Mouse (Mus musculus) CD4-positive, CD25-positive, alpha-beta regulatory T cell, adult 2 months (primary cell): ENCODE results near the gene Bloc1s2.

ENCODE experiments used
- DNase-seq: peaks from one replicate; pipeline ENCODE4 v3.0.0-alpha.2; 2012; ENCODE audit warnings: low read depth, low spot score

Bloc1s2 gene

DNA sequence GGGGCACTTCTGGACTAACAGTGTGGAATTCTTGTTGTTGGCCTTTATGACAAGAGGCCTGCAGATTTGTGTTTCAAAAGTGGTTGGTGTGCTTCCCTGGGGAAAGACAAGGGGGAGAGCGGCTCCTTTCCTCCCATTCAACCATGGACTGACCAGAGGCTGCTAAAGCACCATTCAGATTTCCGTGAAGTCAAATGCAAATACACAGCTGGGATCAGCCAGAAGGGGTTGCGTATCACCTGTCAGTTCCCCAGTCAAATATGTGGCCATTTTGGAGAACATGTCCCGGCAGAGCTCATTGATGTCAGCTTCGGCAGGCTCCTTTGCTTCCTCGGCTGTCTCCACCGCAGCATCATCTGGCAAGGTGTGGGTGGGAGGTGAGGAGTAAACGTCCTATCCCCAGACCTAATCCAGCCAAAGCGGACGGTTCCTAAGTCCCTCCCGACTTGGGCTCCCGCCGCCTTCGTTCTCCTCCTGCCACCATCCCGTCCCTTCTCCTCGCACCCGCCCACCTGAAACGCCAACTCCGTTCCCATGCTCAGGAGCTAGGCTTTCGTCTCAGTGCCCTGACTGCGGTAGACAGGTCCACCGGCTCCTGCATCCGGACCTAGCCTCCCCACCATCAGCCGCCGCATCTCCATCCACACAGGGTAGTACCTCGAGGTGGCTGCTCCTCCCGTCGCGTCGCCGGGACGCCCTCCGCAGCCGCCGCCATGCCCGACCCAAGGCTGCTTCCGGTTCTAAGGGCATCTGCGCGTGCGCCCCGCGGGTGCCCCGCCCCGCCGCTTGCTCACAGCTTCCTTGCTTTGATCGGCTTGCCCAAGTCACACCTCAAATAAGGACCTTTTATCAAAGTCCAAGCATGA lies at the start of gene Bloc1s2:
Gene Bloc1s2, minus strand, starts transcription at position 745 of the 866 bp plus-strand sequence.
- DNase-seq: peak; percentile 95

DNA sequence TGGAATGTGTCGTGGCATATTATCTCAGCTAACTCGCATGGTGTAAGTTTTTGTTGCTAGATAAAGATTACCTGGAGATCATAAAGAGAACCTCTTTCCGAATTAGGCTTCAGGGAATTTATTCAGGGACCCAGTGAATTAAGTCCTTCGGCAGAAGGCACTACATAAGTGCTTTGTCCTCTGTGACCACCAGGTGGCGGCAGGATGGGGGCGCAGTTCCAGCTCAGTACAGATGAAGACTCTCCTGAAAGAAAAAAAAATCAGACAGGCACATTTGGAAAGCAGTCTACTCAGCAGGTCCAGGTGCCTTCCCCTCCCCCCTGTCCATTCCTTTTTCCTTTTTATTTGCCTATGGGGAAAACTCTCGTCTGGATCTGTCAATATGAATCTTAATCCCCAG lies 48.9 kb upstream of the Bloc1s2 start:
- peak; percentile 79 for DNase-seq

DNA sequence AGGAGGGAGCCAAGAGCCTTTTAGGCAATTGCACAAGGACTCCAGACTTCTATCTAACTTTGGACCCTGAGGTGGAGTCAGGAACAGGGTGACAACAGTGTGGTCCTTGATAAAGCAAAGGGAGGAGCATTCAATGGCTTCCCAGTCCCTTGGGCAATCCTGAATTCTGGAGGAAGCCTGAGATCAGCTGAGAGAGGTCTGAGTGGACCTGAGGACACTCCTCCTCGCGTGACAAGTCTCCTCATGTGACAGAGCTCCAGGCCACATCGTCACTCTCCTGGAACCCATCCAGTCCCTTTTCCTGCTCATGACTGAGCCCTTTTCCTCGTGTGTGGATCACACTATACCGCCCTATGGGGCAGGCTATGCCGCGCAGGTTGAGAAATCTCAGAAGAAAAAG lies 47.7 kb upstream of the Bloc1s2 start:
- DNase-seq: no peak

DNA sequence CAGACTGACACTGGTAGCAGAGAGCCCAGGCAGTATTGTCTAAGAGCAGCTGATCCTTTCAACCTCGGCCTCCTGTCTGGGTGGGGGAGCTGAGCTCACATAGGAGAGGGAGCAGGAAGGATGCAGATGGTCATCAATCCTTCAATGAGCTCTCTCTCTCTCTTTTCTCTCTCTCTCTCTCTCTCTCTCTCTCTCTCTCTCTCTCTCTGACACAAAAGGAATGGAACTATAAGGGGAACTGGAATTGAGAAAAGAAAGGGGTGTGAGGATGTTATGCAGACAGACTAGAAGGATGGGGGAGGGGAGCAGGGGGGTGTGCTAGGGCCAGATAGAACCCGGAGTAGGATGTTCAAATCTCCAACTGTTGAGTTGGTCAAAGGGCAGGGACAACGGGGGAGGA lies 46.1 kb upstream of the Bloc1s2 start, which contains the start of gene Pkd2l1:
Gene Pkd2l1, minus strand, starts transcription at position 101 of the 400 bp plus-strand sequence.
- no peak for DNase-seq

DNA sequence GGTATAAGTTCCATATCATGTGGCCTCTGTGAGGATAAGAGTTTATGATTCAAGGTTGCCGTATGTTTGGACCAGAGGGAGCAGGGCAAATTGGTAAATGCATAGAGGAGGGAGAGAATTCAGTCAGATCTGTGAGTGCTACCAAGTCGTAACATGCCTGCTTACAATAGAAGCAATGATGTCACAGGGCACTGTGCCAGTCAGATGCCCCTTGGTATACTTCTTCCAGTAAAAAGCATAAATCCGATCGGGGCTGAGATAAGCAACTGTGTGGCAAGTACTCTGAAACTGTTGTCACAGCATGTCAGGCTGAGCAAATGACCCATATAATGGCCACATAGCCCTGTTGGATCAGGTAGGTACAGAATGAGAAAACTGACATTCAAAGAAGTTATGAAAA lies 42.8 kb upstream of the Bloc1s2 start:
- DNase-seq: no peak

DNA sequence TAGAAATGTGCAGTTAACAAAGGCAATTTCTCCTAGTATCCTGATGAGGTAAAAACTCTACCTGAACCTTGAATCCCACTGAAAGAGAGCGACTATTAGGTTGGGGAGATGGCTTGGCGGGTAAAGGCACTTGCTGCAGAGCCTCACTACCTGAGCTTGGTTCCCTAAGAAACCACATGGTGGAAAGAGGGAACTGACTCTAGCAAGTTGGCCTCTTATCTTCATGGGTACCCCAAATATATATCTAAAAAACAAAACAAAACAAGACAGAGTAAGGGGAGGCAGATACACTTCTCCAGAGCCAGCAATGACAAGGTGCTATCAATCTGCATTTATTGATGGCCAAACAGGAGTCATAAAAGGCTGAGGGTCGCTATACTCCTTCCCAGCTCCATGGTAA lies 37.7 kb upstream of the Bloc1s2 start:
- DNase-seq: no peak

DNA sequence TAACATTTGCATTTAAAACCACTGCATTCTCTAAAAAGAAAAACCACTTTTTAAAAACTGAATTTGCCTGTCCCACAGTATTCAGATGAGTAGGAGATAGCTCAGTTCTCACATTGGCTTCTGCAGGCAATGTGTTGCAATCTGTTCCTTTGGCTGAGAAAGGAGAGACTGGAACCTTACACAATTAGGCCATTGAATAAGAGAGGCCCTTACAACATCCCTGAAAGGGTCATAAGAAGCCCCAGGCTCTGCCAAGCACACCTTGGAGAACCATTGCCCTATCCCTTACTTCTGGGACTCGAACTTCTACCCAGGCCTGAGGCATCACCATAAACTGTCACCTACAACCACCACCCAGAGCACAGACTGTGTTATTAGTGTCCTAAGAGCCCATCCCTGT lies 34.3 kb upstream of the Bloc1s2 start:
- DNase-seq: no peak

DNA sequence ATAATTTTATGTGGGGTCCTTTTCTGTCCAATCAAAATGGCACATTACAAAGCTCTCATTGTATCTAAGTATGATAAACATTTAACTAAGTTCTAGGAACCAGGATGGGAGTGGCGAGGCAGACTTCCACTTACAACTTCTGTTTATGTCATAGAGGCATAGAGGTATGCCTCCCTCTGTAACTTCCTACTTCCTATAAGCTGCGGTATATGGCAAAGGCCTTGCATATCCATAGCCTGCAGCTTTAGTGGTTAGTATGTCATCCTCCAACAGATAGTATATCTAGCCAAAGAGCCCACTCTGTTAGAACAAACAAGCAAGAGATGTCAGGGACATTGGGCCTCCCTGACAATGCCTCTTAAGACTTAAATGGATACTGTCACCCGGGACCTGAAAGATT lies 30.5 kb upstream of the Bloc1s2 start:
- no peak for DNase-seq

DNA sequence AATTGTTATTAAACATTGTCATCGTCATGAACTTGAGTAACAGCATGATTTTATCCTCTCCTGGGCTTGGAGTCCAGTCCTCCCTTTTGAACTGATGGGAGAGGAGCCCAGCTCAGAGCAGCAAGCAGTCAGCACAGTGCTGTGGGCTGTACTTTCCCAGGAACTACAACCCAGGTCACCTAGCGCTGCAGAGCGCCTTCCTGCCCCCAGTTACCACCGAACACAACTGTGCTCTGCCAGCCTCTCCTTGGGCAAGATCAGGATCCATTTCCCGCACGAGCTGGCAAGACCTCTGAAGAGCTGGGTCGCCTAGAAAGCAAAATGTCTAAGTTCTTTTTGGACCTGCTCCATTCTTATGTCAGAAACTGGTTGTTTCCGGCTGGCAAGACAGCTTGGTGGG lies 28.6 kb upstream of the Bloc1s2 start:
- DNase-seq: no peak

DNA sequence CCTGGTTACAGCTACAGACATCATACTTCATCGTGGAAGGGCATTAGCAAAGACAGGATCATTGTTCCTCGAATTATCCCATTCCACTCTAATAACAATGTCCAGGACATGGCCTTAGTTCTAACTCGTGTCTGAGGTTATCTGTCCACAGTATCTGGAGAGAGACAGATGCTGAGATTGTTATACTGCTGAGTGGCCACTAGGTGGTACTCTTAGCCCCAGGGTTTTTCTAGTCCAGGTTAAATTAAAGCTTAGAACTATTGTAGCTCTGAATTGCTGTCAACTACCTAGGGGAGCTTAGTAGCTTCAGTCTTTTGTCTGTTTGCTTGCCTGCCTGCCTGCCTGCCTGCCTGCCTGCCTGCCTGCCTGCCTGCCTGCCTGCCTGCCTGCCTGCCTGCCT lies 15.3 kb upstream of the Bloc1s2 start:
- DNase-seq: peak; percentile 41

DNA sequence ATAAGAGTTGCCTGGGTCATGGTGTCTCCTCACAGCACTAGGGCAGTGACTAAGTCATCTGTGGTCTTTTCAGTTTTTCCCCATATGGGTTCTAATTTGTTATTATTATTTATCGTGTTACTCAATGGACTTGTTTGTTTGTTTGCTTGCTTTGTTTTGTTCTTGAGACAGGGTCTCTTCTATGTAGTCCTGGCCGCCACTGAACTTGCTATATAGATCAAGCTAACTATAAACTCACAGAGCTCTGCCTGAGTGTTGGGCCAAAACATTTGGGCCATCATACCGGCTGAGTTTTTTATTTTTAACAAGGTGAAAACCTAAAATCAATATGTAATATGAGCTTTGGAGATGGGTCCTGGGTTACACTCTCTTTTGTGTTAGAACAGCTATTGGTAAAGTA lies 13.1 kb upstream of the Bloc1s2 start:
- DNase-seq: no peak

DNA sequence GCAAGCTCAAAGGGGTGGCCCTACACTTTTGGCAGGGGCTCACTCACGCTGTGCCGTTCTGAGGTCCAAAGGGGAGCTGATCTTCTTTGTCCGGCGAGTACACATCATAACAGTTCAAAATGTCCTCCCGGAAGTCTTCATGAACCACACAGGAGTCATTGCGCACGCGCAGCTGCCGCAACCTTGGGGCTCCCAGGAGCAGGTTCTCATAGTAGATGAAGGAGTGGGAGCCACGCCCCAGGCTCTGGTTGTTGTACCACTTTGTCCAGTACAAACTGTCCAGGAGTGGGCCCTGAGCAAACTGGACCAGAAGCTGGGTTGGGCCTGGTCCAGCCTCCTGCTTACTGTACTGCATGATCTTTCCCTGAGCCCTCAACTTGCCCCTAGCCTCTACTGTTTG lies 10.8 kb upstream of the Bloc1s2 start:
- DNase-seq: no peak

DNA sequence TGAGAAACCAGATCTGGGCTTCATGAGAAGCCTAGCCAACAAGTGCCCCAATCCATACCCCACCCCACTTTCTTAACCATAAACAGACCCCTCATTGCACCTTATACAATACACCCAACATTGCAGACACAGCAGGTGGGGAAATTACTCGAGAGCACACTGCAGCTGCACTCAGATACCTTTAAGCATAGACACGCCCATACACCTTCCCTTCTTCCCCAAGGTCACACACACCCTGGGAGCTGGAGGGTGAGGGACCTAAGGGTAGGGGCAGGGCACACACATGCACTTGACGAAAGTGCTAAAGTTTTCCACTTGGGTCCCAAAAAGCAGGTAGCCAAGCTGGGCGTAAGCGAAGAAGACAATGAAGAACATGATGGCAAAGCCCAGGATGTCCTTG lies 7.5 kb upstream of the Bloc1s2 start:
- DNase-seq: no peak

DNA sequence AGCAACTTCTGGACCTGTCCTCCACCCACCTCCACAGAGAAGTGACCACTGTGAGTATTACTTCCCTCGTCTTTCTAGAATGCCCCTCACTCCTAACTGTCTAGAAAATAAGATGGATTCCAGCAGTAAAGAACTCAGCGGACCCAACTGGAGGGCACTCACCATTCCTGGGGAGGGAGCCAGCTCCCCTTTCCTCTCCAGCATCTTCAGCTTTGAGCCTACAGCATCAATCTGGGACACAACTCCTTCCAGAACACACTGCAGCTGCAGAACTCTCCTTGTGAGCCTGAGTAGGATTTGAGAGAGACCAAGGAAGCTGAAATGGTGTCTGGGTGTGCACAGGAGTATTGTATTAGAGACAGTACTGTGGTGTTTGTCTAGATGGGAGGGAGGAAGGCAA lies 2.7 kb upstream of the Bloc1s2 start:
- DNase-seq: no peak

DNA sequence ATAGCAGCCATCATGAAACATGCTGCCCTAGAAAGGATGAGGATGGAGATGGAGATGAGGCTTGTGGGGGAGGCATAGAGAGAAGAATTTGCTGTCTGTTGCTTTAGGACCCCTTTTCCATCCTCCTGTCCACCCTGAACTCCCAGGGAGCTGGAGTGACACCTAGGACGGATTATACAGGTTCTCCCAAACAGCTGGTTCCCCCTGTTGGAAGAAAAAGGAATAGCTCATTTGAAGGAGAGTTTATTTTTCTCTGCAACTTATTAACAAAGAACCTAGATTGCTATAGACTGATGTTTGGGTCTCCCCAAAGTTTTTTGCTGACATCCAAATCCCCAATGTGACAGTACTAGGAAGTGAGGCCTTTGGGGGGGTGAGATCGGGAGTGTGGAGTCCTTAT lies 2.1 kb upstream of the Bloc1s2 start:
- DNase-seq: peak; percentile 27

DNA sequence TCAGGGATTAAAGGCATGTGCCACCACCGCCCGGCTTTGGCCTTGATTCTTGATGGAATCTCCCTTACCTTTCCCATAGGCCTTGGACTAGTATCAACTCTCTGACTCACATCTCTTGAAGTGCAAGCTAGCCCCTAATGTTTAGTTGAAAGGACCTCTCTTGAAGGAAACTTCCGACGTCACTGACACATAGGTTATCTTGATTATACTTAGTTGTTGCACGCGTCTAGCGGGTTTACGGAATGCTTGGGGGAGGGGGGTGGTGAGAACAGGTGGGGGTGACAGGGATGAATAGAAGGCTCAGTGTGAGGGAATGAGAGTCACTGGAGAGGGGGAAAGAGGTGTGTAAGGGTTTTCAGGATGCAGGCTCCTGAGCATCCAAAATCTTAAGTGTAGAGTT lies 705 bp upstream of the Bloc1s2 start:
- DNase-seq: no peak

DNA sequence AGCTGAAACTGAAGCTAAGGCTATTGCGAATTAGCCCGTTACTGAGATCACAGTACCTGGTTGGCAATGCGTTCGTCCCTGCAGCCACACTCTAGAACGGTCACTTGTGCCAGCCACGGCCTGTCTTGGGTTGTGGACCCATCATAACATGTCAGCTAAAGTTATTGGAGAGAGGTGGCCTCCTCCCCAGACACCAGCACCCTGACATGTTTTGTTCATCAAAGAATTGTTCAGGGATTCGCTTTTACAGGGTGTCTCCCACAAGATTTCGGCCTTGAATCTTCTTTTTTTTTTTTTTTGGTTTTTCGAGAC lies 278 bp upstream of the Bloc1s2 start:
- no peak for DNase-seq

DNA sequence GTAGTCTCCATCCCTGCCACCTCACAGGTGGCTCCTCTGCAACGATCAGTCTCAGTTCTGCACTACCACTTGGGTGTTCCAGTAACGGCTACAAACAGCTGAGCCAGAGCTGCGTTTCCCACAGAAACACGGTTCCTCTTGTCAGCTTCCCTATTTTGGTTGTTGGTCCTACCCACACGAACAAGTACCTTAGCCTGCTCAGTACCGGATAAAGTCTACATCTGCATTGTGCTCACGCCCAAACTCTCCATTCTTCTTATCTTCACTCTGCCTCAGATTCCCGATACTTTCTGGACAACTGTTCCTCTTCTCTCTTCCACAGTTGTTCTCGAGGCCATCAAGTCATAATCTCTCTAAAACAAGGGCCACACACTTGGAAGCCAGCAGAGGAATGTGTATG lies 1.9 kb downstream of the Bloc1s2 start:
- no peak for DNase-seq

DNA sequence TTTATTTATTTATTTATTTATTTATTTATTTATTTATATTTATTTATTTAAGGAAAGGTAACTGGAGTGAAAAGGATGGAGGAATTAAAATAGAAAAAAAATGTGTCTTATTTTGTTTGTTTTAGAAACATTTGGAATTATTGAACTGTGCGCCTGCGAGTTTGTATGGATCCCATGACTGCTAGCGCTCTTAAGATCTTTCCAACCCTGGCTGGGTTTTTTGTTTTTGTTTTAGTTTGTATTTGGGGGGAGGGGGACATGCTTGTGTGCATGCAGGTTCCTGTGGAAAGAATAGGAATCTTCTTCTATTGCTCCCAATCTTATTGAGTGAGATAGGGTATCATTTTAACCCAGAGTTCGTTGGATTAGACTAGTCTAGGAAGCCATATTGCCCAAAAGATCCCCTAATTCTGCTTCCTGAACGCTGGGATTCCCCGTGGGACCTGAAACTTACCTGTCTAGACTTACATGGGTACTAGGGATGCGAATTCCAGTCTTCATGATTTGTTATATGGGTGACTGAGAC lies 10.2 kb downstream of the Bloc1s2 start:
- DNase-seq: no peak

DNA sequence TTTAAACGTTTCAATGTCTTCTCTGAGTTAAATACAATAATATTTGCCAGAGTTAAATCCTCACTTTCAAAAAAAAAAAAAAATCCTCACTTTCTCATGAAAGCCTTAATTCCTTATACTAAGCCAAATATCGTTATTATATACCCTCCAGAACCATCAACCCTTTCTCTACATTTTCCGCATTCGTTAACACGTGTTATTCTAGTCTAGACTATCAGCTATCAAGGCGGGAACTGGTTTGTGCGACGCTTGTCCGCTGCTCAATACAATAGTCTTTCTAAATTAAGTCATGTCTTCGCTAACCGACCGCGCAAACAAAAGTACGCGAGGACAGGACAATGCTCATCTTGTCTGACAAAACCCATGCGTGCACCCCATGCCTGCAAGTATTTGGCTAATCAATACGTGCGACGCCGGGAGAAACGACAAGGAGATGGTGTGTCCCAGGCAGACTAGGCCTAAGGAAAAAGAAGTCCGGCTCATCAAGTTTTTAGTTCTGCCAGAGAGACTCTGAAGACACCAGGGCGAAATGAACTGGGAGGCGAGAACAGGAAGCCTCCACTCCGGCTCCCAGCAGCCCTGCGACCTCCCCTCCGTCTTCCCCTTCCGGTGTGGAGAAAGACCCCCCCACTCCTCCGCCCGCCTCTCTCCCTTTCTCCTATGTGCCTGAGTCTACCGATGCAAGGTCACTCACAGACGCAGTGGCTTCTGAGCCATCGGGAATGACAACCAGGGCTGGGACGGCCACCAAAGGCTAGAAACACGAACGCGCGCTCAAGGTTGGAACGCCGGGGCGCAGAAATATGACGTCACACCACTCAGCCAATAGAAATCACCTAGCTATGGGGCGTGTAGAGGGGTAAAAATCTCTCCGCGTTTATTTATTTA lies 10.9 kb downstream of the Bloc1s2 start, which contains the start of gene Cwf19l1:
Gene Cwf19l1, minus strand, starts transcription at position 805 of the 888 bp plus-strand sequence.
- DNase-seq: peak; percentile 92

DNA sequence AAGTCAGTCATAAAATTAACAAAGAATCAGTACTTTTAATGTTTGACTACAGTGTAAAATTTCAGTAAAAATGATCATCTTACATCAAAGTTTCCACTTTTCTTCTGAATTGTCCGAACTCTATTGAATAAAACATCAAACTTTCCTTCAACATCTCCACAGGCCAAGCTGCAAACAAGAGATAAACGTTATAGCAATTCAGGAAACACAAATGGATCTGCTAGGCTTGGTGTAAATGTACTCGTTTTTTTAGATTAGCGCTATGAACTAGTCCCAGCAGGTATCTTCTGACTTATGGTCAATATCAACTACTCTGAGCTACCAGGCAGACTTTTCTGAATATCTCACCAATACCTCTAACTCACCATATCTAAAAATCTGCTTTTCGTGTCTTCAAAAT lies 13.3 kb downstream of the Bloc1s2 start:
- no peak for DNase-seq

DNA sequence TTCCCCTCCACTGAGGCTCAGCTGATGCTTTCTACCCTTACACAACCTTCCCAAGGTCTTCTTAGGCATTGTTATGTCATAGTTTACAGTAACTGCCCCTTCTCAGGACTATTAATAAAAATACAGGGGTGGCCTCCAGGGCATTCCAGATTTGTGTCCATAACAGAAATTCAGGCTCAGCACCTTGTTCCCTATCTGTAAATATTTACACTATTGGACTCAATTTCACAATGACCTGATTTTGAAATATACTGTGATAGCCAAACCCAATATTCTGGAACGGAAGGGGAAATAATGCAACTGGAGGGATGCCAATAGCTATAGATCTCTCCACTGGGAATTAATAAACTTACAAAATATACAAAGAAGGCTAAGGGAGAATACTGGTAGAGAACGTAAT lies 17.7 kb downstream of the Bloc1s2 start:
- no peak for DNase-seq
